Mouse (Mus musculus) gastrocnemius, postnatal 10 days (tissue): Measurements from ENCODE around the gene Sim2. TPM values are rescaled to one million over a fixed set of nuclear protein-coding genes. Genes with fewer than 3 reads are reported as not detected.
A peak's percentile ranks its signal among the peaks of the same experiment; 100 is the strongest.

Source experiments
- DNase-seq: peaks from one replicate; pipeline ENCODE4 v3.0.0; 2021; ENCODE audit warnings: mixed read lengths
- total RNA-seq, 2 experiments: library from RNA; stranded (reverse); gene quantifications; 2 replicates each; pipeline ENCODE4 v1.2.3; 2021

Sim2 gene
- total RNA-seq, 2 experiments from 2014 or later: 11.9 to 13.2 TPM

DNA sequence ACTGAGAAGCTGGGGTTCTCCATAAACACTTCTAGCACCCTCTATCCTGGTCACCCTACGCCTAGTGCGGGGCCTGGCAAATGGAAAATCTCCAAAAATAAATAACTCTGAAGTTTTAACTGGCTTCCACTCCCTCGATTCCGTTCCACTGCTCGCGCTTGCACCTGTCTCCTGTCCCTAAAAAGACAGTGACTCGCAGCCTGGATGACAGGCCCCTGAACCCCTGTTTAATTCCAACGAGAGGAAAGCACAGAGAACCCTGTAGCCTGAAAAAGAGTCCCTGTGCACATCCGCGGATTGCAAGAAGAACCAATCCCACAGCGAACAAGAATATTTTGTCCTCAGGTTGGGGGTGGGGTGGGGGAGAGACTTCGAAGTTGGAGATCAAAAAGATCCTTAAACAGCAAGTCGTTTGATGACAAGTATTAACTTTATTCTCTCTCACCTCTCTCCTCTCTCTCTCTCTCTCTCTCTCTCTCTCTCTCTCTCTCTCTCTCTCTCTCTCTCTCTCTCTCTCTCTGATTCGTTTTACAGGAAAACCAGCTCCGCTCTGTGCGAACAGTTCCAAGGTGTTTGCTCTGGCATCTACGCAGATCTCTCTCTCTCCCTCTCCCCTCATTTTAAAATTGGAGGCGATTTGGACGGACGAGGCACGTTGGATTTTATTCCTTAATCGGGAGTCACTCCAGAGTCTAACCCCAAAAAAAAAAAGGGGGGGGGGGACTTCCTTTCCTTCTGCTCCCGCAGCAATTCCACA lies 6.2 kb upstream of the Sim2 start:
- no peak for DNase-seq

DNA sequence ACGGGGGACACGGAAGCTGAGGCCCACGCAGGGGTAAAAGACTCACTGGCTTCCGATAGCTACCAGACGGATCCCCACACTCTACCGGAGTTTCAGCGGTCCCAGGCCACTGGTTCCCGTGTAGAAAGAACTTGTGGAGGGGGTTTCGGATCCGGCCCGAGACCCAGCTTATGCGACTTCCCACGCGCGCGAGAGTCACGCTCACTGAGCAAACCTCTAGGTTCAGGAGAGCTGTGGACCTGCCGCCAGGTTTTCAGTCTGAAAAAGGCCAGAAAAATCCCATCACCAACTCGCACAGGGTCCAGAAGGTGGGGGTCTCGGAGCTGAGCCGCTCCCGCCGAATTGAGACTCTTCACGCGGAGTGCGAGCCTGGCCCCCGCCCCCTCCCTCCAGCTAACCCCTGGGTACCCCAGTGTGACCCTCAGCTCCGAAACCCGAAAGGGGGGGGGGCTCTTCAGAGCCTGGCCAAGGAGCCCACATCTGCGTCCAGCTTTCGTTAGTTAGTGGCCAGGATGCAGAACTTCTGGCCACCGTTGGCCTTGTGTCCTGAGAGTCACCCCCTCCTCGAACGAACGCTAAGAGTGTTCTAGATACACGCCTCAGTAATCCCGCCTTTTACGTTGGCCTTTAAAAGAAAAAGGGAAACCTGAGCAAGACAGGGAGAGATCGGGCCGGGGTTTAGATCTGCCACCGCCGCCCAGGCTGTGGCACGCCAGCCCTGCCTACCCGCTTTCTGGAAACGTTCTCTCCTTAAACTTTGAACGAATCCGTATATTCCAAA lies 5.5 kb upstream of the Sim2 start:
- no peak for DNase-seq

DNA sequence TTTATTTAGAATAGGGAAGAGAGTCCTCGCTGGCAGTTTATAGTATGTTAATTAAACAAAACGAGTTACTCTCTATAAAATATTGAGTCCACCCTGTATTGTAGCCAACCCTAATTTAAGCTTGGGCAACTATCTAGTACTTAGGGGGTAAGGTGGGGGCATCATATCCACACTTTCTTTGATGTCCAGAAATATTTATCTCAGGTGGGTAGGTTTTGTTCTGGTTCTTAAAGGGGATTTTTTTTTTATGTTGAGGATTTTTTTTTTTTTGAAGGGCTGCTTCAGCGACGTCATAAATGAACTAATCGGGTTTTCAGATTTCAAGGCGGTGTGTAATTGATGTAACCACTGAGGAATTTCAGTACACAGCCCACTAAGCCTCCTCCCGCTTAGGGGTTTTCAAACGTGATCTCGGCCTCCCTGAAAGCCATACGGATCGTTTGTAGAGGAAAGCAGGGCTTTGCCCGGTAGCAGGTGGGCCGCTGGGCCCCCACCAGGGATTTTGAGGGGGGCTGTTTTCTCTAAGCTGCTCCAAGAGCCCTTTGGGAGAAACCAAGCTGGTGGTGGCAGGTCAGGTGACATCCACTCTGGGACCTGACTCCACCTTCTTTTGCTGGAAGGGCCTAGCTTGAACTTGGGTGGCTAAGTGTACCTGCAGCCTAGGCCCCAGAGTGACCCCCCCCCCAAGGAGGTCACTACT lies 4.7 kb upstream of the Sim2 start:
- DNase-seq: no peak

DNA sequence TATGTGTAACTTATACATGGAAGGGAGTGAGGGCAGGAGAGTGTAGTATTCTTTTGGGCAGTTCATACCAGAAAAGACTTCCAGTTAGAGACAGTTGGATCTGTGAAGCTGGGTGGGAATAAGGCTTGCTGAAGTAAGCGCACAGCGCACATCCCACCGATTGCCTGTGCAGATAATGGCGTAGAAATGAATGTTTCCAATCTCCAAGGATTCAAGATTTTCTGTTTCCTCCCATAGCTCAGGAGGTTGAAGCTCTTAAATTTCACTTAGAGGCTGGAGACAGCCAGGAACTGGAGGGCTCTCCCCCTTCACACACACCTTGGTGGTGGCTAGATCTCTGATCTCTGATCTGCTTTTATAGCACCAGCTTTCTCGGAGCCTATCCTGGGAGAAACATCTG lies 3.1 kb upstream of the Sim2 start:
- DNase-seq: no peak

DNA sequence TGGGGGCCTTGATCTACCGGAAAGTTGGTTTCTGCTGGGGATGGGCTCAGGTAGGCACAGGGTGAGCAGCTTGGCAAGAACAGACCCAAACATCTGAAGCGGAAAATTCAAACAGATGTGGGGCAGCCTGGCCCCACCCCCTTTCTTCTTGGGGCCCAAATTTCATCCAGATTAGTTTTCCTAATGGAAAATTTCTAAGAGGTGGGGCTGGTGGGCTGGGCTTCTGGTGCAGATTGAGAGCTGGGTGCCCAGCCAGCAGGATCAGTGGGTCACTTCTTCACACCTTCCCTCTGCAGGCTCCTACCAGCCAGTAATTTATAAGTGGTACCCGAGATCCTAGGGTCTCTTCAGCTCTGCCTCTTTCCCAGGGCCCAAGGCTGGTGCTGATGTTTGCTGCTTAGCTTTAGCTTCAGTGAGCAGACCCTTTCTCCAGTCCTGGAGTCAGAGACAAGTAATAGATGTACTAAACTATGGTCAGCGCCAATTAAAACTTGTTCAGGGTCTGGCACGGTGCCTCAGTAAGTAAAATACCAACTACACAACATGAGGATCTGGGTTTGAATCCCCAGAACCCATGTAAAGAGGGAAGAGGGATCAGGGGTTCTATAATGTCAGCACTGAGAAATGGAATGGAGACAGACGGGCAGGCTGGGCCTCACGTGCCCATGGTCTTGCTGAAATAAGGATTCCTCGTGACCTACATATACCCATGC lies 2.6 kb upstream of the Sim2 start:
- no peak for DNase-seq

DNA sequence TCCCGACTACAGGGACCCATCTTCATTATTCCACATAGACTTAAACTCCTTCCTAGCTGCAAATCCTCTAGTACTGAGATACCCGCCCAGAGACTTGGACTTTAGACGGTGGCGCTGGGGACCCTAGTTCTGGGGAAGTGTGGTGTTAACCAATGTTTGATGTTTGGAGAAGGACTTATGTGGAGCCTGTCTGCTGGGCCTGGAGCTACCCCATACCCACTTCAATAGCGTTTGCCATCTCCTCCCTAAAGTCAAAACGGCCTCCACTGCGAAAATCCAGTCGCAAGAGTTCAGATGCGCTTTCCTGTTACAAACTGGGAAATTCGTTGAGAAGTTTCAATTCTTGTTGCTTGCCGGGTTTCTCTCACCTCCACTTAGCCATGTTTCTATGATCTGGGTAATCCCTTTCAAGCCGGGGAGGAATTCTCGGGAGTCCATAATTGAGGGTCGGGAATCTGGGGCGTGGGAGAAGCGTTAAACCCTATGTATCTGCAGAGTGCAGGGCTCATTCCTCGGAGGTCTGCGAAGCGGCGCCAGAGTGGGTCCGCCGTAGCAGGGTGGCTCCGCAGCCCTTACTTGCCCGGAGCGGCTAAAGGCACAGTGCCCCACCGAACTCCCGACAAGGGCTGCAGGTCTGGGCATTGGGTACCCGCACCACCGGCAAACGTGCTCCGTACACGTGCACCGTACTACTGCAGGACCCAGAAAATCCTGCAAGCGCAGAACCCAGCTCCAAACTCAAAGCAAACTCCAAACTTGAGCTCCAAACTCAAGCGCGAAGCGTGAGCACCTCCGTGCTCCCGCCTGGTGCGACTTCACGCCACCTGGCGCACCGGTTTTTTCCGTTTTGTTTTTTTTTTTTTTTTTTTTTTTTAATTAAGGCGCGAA lies 1.5 kb upstream of the Sim2 start:
- no peak for DNase-seq

DNA sequence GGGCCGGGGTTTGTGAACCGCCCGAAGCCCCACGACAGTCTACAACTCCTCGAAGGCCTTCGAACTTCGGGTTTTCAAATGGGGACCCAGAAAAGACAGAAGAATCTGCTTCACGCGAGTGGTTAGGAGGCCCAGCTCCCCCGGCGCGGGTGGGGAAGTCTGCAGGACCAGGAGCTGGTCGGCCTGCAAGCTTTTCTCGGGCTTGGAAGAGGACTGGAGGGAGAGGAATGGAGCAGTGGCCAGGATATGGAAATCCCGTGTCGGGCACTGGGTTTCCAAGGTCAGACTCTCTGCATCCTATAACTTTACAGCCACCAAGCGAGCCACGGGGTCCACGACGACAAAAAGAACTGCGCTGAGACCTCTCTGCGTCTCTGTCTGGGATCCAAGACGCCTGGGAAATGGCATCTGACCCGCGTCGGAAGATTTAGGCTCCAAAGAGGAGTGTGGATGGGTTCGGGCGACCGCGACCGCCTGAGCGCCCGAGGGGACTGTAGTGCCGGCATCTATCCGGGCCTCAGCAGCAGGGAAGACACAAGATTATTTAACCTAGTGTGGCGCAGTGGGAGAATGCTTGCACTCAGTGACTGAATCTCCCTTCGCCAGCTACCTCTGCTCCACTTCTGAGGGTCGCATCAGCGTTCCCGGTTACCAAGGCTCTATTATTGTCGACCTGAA lies 744 bp upstream of the Sim2 start:
- no peak for DNase-seq

DNA sequence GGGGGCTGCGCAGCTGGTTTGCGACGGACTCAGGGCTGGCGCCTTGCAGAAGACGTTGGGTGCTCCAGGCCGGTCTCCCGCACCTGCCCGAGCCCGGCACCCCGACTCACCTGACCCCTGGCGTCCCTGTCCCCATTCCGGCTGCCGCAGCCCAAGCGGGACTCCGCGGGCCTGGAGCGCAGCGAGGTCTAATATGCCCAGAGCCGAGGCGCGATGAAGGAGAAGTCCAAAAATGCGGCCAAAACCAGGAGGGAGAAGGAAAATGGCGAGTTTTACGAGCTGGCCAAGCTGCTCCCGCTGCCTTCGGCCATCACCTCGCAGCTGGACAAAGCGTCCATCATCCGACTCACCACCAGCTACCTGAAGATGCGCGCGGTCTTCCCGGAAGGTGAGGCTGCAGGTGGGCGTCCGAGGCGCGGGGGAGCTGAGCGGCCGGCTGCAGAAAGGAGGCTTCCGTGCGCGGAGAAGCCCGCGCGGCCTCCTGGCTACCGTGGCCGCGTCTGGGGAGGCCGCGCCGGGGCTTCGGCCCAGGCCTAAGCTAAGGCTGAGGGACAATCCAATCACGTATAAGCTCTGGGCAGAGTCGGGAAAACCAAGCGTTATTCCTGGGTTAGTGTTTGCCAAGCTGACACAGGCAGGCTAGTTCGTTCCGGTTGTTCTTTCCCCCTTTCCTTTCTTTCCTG lies 1.0 kb downstream of the Sim2 start:
- no peak for DNase-seq

DNA sequence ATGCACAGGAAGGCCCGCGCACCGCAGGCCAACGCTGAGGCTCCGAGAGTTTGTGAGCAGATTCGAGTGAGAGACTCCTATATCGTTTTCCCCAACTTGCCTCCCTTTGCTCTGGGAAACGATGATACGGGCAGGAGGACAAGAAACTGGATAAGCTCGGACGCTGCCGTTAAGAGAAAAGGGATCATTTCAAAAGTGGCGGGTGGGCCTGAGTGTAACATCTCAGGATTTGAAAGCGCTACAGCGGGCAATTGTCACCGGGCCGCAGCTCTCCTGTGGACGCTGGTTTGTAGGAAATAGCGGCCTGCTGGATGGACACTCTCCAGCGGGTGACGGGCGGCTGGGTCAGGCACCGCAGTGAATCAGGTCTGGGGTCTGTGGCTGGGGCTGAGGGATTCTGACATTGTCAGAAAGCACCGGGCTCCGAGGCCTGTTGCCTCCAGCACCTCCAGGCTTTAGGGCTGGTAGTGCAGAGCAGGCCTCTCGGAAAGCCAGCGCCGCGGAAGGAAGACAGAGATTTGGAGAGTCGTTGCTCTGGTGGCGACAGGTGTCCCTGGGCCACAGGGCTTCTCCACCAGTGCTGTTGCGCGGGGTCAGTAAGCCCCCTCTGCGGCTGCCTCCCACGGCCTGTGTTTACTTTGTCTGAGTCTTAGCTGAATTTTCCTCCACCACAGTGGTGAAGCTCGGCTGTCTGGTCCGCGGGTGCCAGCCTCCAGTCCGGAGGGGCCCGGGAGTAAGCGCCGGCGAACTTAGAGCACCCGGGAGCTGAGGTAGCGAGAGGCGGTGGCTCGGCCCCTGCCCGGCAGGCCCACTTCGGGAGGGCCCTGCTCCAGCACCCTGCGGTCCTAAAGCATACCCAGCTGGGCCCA lies 2.2 kb downstream of the Sim2 start:
- DNase-seq: peak; percentile 44

DNA sequence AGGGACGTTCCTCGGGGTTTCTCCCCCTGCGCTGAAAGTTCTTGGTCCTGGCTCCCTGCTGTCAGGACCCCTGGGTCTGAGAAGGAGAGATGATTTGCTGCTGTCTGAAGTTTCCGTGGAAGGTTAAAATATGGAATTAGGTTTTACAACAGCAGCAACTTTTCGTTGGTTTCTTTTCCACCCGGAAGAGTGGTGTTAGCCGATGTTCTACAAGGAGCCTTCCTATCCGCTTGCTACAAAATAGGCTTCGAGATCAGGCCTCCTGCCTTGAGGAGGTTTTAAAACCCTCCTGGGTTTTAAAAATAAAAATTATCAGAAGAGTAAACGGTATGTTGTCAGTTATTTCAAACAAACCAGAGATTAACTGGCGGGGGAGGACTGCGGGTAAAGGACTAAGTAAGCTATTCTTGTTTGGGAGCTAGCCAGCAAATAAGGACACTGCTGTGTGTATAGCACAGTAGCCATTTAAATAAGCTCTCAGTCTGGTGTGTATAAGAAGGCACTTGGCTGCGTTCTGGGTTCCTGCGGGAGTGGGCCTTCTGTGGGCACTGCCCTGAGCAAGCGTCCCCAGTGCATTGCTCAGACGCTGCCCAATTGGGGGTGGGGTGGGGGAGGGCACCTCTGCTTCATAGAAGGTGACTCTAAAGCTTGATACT lies 3.0 kb downstream of the Sim2 start:
- DNase-seq: no peak

DNA sequence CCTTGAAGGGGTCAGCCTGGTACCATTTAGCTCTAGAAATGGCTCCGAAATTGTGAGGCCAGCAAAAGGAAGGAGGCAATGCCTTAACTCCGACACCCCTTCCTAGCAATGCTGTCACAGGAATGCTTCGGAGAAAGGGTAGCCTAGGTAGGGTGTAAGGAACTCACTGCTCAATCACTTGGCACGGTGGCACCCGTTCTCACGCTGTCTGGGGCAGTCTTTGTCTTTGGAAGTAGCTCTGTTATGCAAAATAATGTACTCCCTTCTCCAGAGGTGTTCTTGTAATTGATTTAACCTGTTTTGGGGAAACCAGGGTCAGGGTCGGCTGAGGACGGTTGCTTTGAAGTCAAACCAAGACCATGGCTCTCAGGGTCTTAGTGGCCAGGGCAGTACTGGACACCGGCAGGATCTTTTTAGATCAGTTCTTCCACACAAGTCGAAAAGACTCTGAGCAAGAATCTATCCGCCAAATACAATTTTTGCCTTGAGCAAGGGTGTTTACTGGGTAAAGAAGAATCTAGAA lies 3.6 kb downstream of the Sim2 start:
- DNase-seq: no peak

DNA sequence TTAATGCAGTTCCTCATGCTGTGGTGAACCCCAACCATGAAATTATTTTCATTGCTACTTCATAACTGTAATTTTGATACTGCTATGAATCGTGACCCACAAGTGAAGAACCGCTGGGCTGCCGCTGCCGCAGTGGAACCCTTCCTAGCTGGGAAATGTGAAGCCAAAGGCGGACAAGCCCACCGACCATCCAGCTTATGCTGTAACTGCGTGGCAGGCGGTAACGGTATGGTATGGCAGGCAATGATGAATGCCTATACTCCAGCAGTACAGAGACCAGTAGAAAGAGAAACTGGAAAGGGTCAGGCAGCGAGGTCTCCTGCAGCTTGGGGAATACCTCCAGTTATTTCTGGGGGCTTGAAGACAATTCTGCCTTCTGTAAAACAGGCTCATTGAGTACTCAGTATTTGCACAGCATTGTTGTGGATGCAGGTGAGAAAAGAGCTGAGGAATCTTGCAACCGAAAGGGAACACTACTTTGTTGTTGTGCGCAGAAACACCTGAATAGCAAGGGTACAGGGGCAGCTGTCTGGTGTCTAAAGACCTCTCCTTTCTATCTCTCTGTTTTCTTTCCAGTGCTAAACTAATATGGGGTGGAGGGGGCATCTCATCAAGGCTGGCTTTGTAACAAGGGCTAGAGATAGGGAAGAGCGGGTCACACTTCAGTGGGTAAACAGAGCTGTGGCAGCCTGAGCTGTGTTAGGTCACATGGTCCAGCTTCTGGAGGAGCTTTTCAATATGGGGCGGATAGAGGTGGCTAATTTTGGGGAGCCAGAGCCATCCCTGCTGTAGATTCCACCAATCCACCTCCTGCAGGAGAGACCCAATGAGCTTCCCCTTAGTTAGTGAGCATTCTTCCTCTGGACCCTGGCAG lies 4.3 kb downstream of the Sim2 start:
- no peak for DNase-seq

DNA sequence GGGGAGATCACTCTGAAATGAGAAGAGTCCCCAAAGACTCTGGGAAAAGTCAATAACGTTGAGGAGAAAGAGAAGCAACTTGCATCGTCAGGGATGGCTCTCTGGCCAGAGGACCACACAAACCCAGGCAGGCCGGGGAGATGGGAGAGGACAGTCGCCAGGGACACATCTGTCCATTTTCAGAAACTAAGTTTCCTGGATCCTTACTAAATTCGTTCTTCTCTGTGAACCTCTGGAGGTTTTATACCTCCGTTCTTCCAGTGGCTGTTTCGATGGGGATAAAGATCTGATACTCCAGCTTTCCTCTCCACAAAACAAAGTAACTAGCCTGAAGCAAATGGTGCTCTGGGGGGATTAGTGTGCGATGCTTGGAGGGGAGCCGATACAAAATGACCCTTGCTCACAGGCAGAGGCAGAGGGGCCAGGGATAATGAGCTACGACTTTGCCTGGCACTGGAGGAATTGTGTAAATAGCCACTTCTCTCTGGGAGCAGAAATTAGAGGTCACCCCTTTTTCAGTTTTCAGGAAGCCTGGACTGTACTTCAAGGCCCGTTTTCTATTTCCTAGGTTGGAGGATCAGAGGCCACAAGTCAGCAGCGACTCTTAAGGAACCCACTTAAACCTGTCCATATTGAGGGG lies 7.9 kb downstream of the Sim2 start:
- DNase-seq: no peak

DNA sequence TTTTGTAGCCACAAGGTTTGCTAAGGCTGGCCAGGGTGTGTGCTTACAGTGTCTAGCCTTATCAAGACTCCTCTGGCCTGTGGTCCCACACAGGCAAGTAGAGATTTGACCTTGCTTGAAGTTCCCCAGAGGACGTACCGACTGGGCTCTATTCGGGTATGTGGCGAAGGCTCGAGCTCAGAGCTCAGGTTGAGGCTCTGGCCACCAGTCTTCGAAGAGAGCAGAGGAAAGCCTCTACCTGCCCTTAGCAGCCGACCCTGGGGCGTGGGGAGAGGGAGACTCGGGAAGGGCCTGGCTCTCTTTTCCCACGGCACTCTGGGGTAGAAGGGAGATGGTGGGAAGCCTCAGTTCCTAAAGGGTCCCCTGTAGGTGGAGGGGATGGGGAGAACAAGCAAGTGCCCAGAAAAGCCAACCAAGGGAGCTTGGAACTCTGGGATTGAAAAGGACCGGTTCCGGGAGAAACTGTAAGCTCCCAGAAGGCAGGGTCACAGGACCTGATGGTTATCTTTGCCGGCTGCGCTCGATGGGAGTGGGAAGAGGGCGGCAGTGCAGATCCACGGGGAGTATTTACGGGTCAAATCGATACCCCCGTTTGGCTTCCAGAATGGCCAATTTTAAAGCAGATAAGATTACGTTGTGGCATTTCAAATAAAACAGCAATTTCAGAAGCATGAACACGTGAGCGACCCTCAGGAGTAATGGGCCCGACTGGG lies 8.6 kb downstream of the Sim2 start:
- no peak for DNase-seq

DNA sequence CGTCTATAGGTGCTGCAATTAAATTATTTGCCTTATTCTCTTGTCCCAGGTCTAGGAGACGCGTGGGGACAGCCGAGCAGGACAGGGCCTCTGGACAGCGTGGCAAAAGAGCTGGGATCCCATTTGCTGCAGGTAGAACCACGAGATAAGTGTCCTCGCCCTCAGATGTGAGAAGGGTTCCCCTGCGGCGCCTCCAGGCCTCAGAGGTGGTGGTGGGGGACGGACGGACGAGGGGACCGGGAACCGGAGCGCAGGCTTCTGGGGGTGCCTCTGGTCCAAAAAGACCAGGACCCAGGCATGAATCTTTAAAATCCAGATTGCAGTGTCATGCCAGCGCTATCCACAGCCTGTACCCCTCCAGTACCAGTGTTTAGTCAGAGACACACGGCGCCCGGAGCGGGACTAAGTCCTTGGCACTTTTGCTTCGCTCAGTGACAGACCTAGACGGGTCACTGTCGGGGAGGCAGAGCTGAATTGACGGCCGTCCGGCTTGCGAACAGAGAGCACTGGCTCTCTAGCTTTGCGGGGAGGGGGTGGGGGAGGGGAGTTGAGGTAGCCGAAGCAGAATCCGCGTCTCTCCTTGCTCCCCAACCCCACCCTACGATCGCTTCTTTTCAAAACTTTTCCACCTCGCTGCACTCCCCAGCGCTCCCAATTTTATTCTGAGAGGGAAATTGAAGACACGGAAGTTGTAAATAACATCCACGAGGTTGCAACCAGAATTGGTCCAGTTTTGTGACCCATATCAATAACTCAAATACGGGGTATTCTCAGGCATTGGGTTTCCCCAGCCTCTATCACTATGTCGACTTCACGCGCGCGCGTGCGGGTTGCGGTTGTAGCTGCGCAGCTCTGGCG lies 9.7 kb downstream of the Sim2 start:
- DNase-seq: no peak
